Mouse (Mus musculus) gonadal fat pad, adult 2 months (tissue): ENCODE data around the gene Ulbp1. TPM values are rescaled to one million over a fixed set of nuclear protein-coding genes. Genes with fewer than 3 reads are reported as not detected.
"Not testable (repeated sequence)": the region's sequence is repeated elsewhere in the genome, so short reads cannot be mapped to it uniquely, and the experiment has no call there.

ENCODE experiments used
- DNase-seq: peaks from one replicate; pipeline ENCODE4 v3.0.0-alpha.2; 2012; ENCODE audit warnings: low read depth
- polyA plus RNA-seq: library from polyadenylated mRNA; depleted of rRNA; stranded (reverse); fragments of >200 nt; gene quantifications from 2 replicates; pipeline ENCODE4 v1.2.3, GENCODE M21; 2012; rRNA removed

Ulbp1 gene
- 0.42 and 1.3 TPM in 2 replicates for polyA plus RNA-seq

- DNase-seq = no peak
Measured at GRCm38 (mm10) chr10:7473197-7473889, at the start of gene Ulbp1. TSS of gene Ulbp1 (minus strand) at chr10:7473638.

- not testable (repeated sequence) for DNase-seq
Measured at GRCm38 (mm10) chr10:7498180-7498579, 24.7 kb upstream of the Ulbp1 start.

GRCm38 (mm10) chr10:7492384-7492783 lies 18.9 kb upstream of the Ulbp1 start:
- not testable (repeated sequence) for DNase-seq

GRCm38 (mm10) chr10:7483650-7484049 lies 10.2 kb upstream of the Ulbp1 start:
- DNase-seq = no peak

- not testable (repeated sequence) for DNase-seq
Measured at GRCm38 (mm10) chr10:7474225-7474624, 787 bp upstream of the Ulbp1 start.

- no peak for DNase-seq
Measured at GRCm38 (mm10) chr10:7471664-7472063, 1.8 kb downstream of the Ulbp1 start.

GRCm38 (mm10) chr10:7470457-7470856 lies 3.0 kb downstream of the Ulbp1 start:
- DNase-seq = no peak

- not testable (repeated sequence) for DNase-seq
Measured at GRCm38 (mm10) chr10:7469716-7470414, 3.6 kb downstream of the Ulbp1 start.

GRCm38 (mm10) chr10:7462006-7462405 lies 11.4 kb downstream of the Ulbp1 start:
- no peak for DNase-seq

- DNase-seq = no peak
Measured at GRCm38 (mm10) chr10:7438928-7439327, 34.5 kb downstream of the Ulbp1 start.

GRCm38 (mm10) chr10:7393143-7394035 lies 80.0 kb downstream of the Ulbp1 start:
- no peak for DNase-seq

- no peak for DNase-seq
Measured at GRCm38 (mm10) chr10:7391935-7392930, 81.2 kb downstream of the Ulbp1 start.

- no peak for DNase-seq
Measured at GRCm38 (mm10) chr10:7391561-7391934, 81.9 kb downstream of the Ulbp1 start.

- DNase-seq = no peak
Measured at GRCm38 (mm10) chr10:7391108-7391507, 82.3 kb downstream of the Ulbp1 start.

Other genes starting within 250 kb of the Ulbp1 start
- 3.8 and 4.0 TPM in 2 replicates for gene Lrp11, start 116.2 kb upstream of the Ulbp1 start, polyA plus RNA-seq
- 8.3 and 8.4 TPM in 2 replicates for gene Nup43, start 193.9 kb upstream of the Ulbp1 start, polyA plus RNA-seq
- gene Pcmt1, start 207.5 kb upstream of the Ulbp1 start, polyA plus RNA-seq = 31.3 and 36.0 TPM in 2 replicates
- 17.7 and 19.1 TPM in 2 replicates for gene Lats1, start 207.6 kb upstream of the Ulbp1 start, polyA plus RNA-seq